Mouse (Mus musculus) stomach, postnatal 0 days (tissue): ENCODE data around the gene Tnfrsf17. TPM values are rescaled to one million over a fixed set of nuclear protein-coding genes. Genes with fewer than 3 reads are reported as not detected.
"Not testable (repeated sequence)": the region's sequence is repeated elsewhere in the genome, so short reads cannot be mapped to it uniquely, and the experiment has no call there.

Experiments
- ATAC-seq: fragments of 200-750 bp; cut with Nextera tagmentation; 2 replicates; pipeline ENCODE4 v1.8.0; 2017; ENCODE audit not compliant: low FRiP score, low TSS enrichment
- DNase-seq: peaks from one replicate; pipeline ENCODE4 v3.0.0-alpha.2; 2016; ENCODE audit warnings: low spot score
- H3K27ac ChIP-seq: fragments of 300-500 bp; sonication (generic); replicated peaks from 2 replicates; pipeline ENCODE4 v1.5.1; 2014; ENCODE audit warnings: mild to moderate bottlenecking, control low read depth
- H3K27me3 ChIP-seq: fragments of 300-500 bp; sonication (generic); 2 replicates; pipeline ENCODE4 v1.6.1; 2014; ENCODE audit warnings: low read length; ENCODE audit not compliant: control insufficient read depth, insufficient read depth
- H3K36me3 ChIP-seq: fragments of 300-500 bp; sonication (generic); 2 replicates; pipeline ENCODE4 v1.6.1; 2014; ENCODE audit warnings: low read length, mixed read lengths; ENCODE audit not compliant: control insufficient read depth, insufficient read depth
- H3K4me1 ChIP-seq: fragments of 300-500 bp; sonication (generic); replicated peaks from 2 replicates; pipeline ENCODE4 v1.6.1; 2014; ENCODE audit warnings: antibody characterized with exemption; ENCODE audit not compliant: control insufficient read depth, insufficient read depth
- H3K4me2 ChIP-seq: fragments of 300-500 bp; sonication (generic); replicated peaks from 2 replicates; pipeline ENCODE4 v1.6.1; 2014; ENCODE audit warnings: low read depth, mild to moderate bottlenecking, control low read depth, moderate library complexity
- H3K4me3 ChIP-seq: fragments of 300-500 bp; sonication (generic); 2 replicates; pipeline ENCODE4 v1.5.1; 2014; ENCODE audit warnings: low read depth, low read length, control low read depth
- H3K9ac ChIP-seq: fragments of 300-500 bp; sonication (generic); 2 replicates; pipeline ENCODE4 v1.6.1; 2014; ENCODE audit warnings: mild to moderate bottlenecking, low read length, control low read depth, mixed read lengths
- H3K9me3 ChIP-seq: fragments of 300-500 bp; sonication (generic); 2 replicates; pipeline ENCODE4 v1.6.1; 2016; ENCODE audit warnings: low read length; ENCODE audit not compliant: control insufficient read depth
- CTCF ChIP-seq: IDR thresholded peaks from 2 replicates; pipeline ENCODE4 v1.5.1; 2016; ENCODE audit warnings: antibody characterized with exemption, low read depth, mild to moderate bottlenecking, moderate library complexity
- EP300 ChIP-seq: optimal IDR thresholded peaks from 2 replicates; pipeline ENCODE3; 2016; ENCODE audit warnings: antibody characterized with exemption
- WGBS: fragments of 180-500 bp; shearing (Covaris S2); extraction: QIAGEN DNeasy Blood & Tissue Kit; methylation state at CpG from one replicate; pipeline ENCODE4 v1.1.7; 2014; 5-methylcytosine and 5-hydroxymethylcytosine counted together
- polyA plus RNA-seq: library from polyadenylated mRNA; unstranded; fragments of >200 nt; fragmentation: Nextera tagmentation; extraction: Ambion mirVana; gene quantifications from 2 replicates; pipeline ENCODE4 v1.2.1, GENCODE M21; 2015

Tnfrsf17 gene
- polyA plus RNA-seq, 1 experiment from 2014 or later = 0.12 TPM

DNA sequence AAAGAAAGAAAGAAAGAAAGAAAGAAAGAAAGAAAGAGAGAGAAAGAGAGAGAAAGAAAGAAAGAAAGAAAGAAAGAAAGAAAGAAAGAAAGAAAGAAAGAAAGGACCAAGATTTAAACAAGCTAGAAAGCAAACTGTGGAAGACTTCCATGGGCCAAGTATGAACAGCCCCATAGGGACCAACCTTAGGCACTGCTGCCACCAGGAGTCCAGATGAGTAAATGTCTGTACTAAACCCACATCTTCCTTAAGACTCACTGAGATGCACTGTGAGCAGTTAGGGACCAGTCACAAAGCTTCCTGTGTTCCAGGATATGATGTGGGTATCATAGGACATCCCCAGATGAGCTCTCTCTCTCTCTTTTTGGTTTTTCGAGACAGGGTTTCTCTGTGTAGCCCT lies 15.9 kb upstream of the Tnfrsf17 start:
- TF ChIP-seq CTCF = peak; percentile 72
- WGBS = 74% methylated on average over 1 of the region's 1 CpGs

DNA sequence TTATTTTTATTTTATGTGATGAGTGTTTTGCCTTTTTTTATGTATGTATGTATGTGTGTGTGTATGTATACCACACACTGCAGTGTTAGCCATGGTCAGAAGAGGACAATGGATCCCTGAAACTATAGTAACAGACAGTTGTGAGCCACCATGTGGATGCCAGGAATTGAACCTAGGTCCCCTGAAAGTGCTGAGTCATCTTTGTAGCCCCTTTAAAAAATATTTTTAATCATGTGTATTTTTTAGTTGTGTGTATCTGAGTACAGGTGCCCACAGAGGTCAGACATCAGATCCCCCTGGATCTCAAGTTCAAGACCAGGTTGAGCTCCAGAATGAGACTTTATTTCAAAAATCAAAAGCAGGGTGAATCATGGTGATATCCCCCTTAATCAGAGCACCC lies 9.9 kb upstream of the Tnfrsf17 start:
- TF ChIP-seq EP300 (no peak), CTCF (no peak)
- Histone ChIP-seq H3K27me3 (no peaks in the 10 kb centered on the region), H3K36me3 (no peaks in the 10 kb centered on the region), H3K9ac (no peak overlapping the region), H3K4me1 (no peaks in the 10 kb centered on the region), H3K9me3 (no peaks in the 10 kb centered on the region), H3K4me3 (no peak overlapping the region), H3K27ac (no peak overlapping the region), H3K4me2 (no peak overlapping the region)
- ATAC-seq (no peak), DNase-seq (no peak)

More for the DNA sequence above, 15.9 kb upstream of the Tnfrsf17 start:
- ATAC-seq (peak; percentile 72; the same call in 1 of the 2 replicates), DNase-seq (peak; percentile 35)
- not testable (repeated sequence) for H3K9ac ChIP-seq, H3K4me3 ChIP-seq, H3K36me3 ChIP-seq, H3K4me2 ChIP-seq, H3K9me3 ChIP-seq, H3K27me3 ChIP-seq, H3K4me1 ChIP-seq, H3K27ac ChIP-seq

DNA sequence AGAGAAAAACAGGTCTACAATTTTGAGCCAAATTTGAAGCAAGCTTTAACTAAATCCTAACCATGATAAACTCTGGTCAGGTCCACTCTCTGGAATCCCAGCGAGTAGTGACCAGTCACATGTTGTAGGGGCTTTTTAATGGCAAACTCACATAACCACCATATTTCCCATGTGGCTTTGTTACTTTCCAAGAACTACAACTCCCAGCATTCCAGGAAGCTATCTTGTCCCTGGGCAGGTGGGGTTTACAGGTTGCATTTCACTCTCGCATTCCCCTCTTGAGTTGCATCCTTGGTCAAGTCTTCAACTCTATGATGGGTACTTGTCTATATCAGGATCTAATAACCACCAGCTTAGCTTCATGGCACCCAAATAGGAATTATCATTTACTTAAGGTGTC lies 8.1 kb upstream of the Tnfrsf17 start:
- H3K27me3 ChIP-seq = no peaks in the 10 kb centered on the region
- H3K4me2 ChIP-seq = no peak overlapping the region
- WGBS = 80% methylated on average over 2 of the region's 2 CpGs
- no peaks in the 10 kb centered on the region for H3K9me3 ChIP-seq
- DNase-seq = no peak
- H3K9ac ChIP-seq = no peak overlapping the region
- no peaks in the 10 kb centered on the region for H3K36me3 ChIP-seq
- no peak overlapping the region for H3K27ac ChIP-seq
- H3K4me3 ChIP-seq = no peak overlapping the region
- no peaks in the 10 kb centered on the region for H3K4me1 ChIP-seq
- TF ChIP-seq EP300 (no peak), CTCF (no peak)
- no peak for ATAC-seq

DNA sequence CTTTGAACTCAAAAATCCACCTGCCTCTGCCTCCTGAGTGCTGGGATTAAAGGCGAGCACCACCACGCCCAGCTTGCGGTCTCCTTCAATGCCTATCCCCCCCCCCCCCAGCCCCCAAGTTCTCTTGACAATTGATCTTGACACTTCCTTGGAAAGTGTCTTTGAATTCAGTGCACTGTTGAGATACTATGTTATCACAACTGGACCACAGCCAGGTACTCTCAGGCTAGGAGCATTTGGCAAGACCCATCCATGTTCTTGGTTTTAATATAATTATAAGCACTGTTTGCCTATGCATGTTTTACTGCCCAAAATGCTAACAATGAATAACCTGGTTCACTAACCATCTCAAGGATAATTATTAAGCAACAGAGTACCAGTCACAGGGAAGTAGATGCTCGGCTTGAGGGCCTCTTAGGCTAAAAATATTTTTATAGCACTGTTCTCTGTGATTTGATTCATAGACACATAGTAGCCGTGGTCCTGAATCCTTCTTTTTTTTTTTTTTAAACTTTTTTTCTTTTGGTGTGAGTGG lies 2.2 kb downstream of the Tnfrsf17 start:
- no peak overlapping the region for H3K27ac ChIP-seq
- no peaks in the 10 kb centered on the region for H3K27me3 ChIP-seq
- no peak overlapping the region for H3K4me3 ChIP-seq
- DNase-seq (no peak), ATAC-seq (no peak)
- 73% methylated on average over 5 of the region's 5 CpGs for WGBS
- no peak overlapping the region for H3K9ac ChIP-seq
- H3K9me3 ChIP-seq = no peaks in the 10 kb centered on the region
- no peaks in the 10 kb centered on the region for H3K36me3 ChIP-seq
- H3K4me2 ChIP-seq = no peak overlapping the region
- H3K4me1 ChIP-seq = no peaks in the 10 kb centered on the region
- no peak for TF ChIP-seq EP300
- TF ChIP-seq CTCF = no peak

DNA sequence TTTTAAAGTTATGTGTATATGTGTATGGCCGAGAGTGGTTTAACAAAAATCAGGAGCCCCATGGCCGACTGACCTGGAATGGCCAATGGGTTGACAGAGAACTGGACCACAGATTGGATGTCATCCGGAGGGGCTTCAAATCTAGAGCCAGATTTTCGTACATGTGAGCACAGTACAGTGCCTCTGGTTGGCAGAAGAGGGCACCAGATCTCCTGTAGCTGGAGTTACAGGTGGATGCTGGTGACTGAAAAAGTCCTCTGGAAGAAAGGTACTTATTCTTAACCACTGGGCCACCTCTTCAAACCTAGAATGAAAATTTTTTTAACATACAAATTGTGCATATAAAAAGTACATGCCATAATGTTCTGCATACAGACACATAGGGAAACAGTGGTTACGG lies 3.1 kb downstream of the Tnfrsf17 start:
- Histone ChIP-seq H3K4me3 (no peak overlapping the region), H3K27ac (no peak overlapping the region), H3K9ac (no peak overlapping the region), H3K4me2 (no peak overlapping the region), H3K4me1 (no peaks in the 10 kb centered on the region), H3K36me3 (no peaks in the 10 kb centered on the region), H3K9me3 (no peaks in the 10 kb centered on the region), H3K27me3 (no peaks in the 10 kb centered on the region)
- DNase-seq = no peak
- ATAC-seq = no peak
- TF ChIP-seq CTCF (peak; percentile 51; the same call in 1 of the 2 replicates), EP300 (no peak)
- 73% methylated on average over 5 of the region's 5 CpGs for WGBS

DNA sequence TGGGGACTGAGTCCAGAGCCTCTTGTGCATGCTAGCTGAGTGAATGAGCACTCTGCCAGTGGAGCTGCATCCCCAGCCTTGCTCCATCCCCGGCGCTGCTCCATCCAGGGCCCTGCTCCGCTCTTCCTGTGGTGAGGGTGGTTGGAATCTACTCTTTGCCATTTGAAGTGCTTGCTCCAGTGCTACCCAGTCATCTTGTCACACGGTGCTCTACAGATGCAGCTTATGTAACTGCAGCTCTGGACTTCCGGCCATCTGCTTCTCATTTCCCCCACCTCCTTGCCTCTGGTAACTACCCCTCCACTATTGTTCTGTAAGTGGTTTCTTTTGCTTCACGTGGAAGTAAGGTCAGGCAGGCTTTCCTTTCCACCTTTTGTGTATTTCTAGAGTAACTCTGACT lies 3.7 kb downstream of the Tnfrsf17 start:
- 0 out of 2 replicates have a peak, but pooled peaks cover 2% of the 10 kb centered on the region for H3K4me1 ChIP-seq
- ATAC-seq (no peak; the same call in 1 of the 2 replicates), DNase-seq (no peak)
- no peak overlapping the region for H3K4me3 ChIP-seq
- no peaks in the 10 kb centered on the region for H3K9me3 ChIP-seq
- 0 out of 2 replicates have a peak overlapping the region, but pooled peaks have one; percentile 18 for H3K27ac ChIP-seq
- H3K4me2 ChIP-seq = no peak overlapping the region
- H3K36me3 ChIP-seq = no peaks in the 10 kb centered on the region
- WGBS = 66% methylated on average over 6 of the region's 6 CpGs
- H3K27me3 ChIP-seq = no peaks in the 10 kb centered on the region
- no peak overlapping the region for H3K9ac ChIP-seq
- no peak for TF ChIP-seq CTCF
- TF ChIP-seq EP300 = no peak
